Mouse (Mus musculus): ENCODE data around the gene Mpp5. TPM values are rescaled to one million over a fixed set of nuclear protein-coding genes. Genes with fewer than 3 reads are reported as not detected.

Gene Mpp5
- polyA plus RNA-seq, 2 experiments: 8.4 to 13.1 TPM

- Histone ChIP-seq H3K27ac (replicated peaks; ENCODE audit: low read depth, low read length) (peak overlapping the region; percentile 86), H3K4me2 (replicated peaks; ENCODE audit: low read depth, low read length, severe bottlenecking) (peak overlapping the region; percentile 71), H3K9me3 (ENCODE audit: control insufficient read depth, low read length) (no peaks in the 10 kb centered on the region), H3K9ac (ENCODE audit: low read depth, low read length, severe bottlenecking) (peak overlapping the region; percentile 95), H3K4me1 (ENCODE audit: control insufficient read depth, insufficient read depth, low read length) (peaks cover 14% of the 10 kb centered on the region), H3K27me3 (ENCODE audit: control insufficient read depth, insufficient read depth, low read length) (no peaks in the 10 kb centered on the region), H3K4me3 (replicated peaks; ENCODE audit: low read length) (peak overlapping the region; percentile 89), H3K36me3 (ENCODE audit: control insufficient read depth, insufficient read depth, low read length) (peaks cover 8% of the 10 kb centered on the region)
- WGBS: under 1% methylated on average over 22 of the region's 22 CpGs
- peak; percentile 23 for ATAC-seq (ENCODE audit: low FRiP score, low read depth)
- DNase-seq (ENCODE audit: low spot score): no peak
- TF ChIP-seq POLR2A (IDR thresholded peaks at IDR 0.05; ENCODE audit: borderline replicate concordance, extremely low read depth, insufficient read depth, insufficient read length): no peak
Measured at GRCm38 (mm10) chr12:78862254-78862730, 113.6 kb downstream of the Mpp5 start.

GRCm38 (mm10) chr12:78865434-78865833, 116.7 kb downstream of the Mpp5 start:
- H3K36me3 ChIP-seq (ENCODE audit: control insufficient read depth, insufficient read depth, low read length): peaks cover 31% of the 10 kb centered on the region

GRCm38 (mm10) chr12:78868115-78868514, 119.4 kb downstream of the Mpp5 start:
- Histone ChIP-seq H3K4me3 (replicated peaks; ENCODE audit: low read length) (no peak overlapping the region), H3K27ac (replicated peaks; ENCODE audit: low read depth, low read length) (no peak overlapping the region), H3K27me3 (ENCODE audit: control insufficient read depth, insufficient read depth, low read length) (no peaks in the 10 kb centered on the region), H3K9me3 (ENCODE audit: control insufficient read depth, low read length) (no peaks in the 10 kb centered on the region), H3K4me2 (replicated peaks; ENCODE audit: low read depth, low read length, severe bottlenecking) (no peak overlapping the region), H3K9ac (ENCODE audit: low read depth, low read length, severe bottlenecking) (no peak overlapping the region), H3K4me1 (ENCODE audit: control insufficient read depth, insufficient read depth, low read length) (peaks cover 2% of the 10 kb centered on the region; the same call in 1 of the 2 replicates), H3K36me3 (ENCODE audit: control insufficient read depth, insufficient read depth, low read length) (peaks cover 44% of the 10 kb centered on the region)
- no peak for DNase-seq (ENCODE audit: low spot score)
- ATAC-seq (ENCODE audit: low FRiP score, low read depth): no peak
- WGBS: 92% methylated on average over 1 of the region's 1 CpGs
- no peak for TF ChIP-seq POLR2A (IDR thresholded peaks at IDR 0.05; ENCODE audit: borderline replicate concordance, extremely low read depth, insufficient read depth, insufficient read length)

More at GRCm38 (mm10) chr12:78865434-78865833, 116.7 kb downstream of the Mpp5 start:
- TF ChIP-seq POLR2A (IDR thresholded peaks at IDR 0.05; ENCODE audit: borderline replicate concordance, extremely low read depth, insufficient read depth, insufficient read length): no peak
- H3K4me2 ChIP-seq (replicated peaks; ENCODE audit: low read depth, low read length, severe bottlenecking): no peak overlapping the region
- H3K9ac ChIP-seq (ENCODE audit: low read depth, low read length, severe bottlenecking): no peak overlapping the region
- DNase-seq (ENCODE audit: low spot score): no peak
- H3K27me3 ChIP-seq (ENCODE audit: control insufficient read depth, insufficient read depth, low read length): no peaks in the 10 kb centered on the region
- H3K9me3 ChIP-seq (ENCODE audit: control insufficient read depth, low read length): no peaks in the 10 kb centered on the region
- no peak overlapping the region for H3K27ac ChIP-seq (replicated peaks; ENCODE audit: low read depth, low read length)
- H3K4me3 ChIP-seq (replicated peaks; ENCODE audit: low read length): no peak overlapping the region
- peaks cover 11% of the 10 kb centered on the region for H3K4me1 ChIP-seq (ENCODE audit: control insufficient read depth, insufficient read depth, low read length)
- WGBS: 92% methylated on average over 1 of the region's 1 CpGs
- no peak for ATAC-seq (ENCODE audit: low FRiP score, low read depth)

- Histone ChIP-seq H3K4me3 (replicated peaks; ENCODE audit: low read length) (no peak overlapping the region), H3K9ac (ENCODE audit: low read depth, low read length, severe bottlenecking) (no peak overlapping the region), H3K9me3 (ENCODE audit: control insufficient read depth, low read length) (no peaks in the 10 kb centered on the region), H3K4me2 (replicated peaks; ENCODE audit: low read depth, low read length, severe bottlenecking) (no peak overlapping the region), H3K36me3 (ENCODE audit: control insufficient read depth, insufficient read depth, low read length) (peaks cover 60% of the 10 kb centered on the region), H3K27ac (replicated peaks; ENCODE audit: low read depth, low read length) (no peak overlapping the region), H3K27me3 (ENCODE audit: control insufficient read depth, insufficient read depth, low read length) (no peaks in the 10 kb centered on the region), H3K4me1 (ENCODE audit: control insufficient read depth, insufficient read depth, low read length) (no peaks in the 10 kb centered on the region)
- TF ChIP-seq POLR2A (IDR thresholded peaks at IDR 0.05; ENCODE audit: borderline replicate concordance, extremely low read depth, insufficient read depth, insufficient read length): no peak
- WGBS: 94% methylated on average over 3 of the region's 3 CpGs
- ATAC-seq (ENCODE audit: low FRiP score, low read depth) (no peak), DNase-seq (ENCODE audit: low spot score) (no peak)
Measured at GRCm38 (mm10) chr12:78874581-78874980, 125.9 kb downstream of the Mpp5 start.

DNA sequence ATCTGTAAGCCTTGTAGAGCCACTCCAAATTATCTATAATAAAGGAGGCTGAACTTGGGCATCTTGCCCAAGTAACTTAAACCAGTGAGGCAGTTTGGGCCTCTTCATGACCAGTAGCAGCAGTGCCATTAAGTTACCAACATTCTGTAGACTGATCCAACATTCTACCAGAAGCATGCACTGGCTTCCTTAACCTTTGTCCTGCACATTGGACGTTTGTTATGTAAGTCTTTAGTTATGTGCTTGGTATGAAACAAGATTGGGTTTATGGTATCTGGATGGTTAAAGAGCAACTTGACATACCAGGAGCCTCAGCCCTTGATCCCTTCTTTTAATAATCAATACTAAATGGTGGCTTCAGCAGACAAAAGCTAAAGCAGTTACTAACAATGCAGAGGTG, 141.4 kb downstream of the Mpp5 start:
- no peak for DNase-seq (ENCODE audit: low spot score)
- no peak overlapping the region for H3K27ac ChIP-seq (replicated peaks; ENCODE audit: low read depth, low read length)
- no peak overlapping the region for H3K4me2 ChIP-seq (replicated peaks; ENCODE audit: low read depth, low read length, severe bottlenecking)
- H3K9me3 ChIP-seq (ENCODE audit: control insufficient read depth, low read length): no peaks in the 10 kb centered on the region
- no peaks in the 10 kb centered on the region for H3K4me1 ChIP-seq (ENCODE audit: control insufficient read depth, insufficient read depth, low read length)
- 71% methylated on average over 1 of the region's 1 CpGs for WGBS
- no peak for TF ChIP-seq POLR2A (IDR thresholded peaks at IDR 0.05; ENCODE audit: borderline replicate concordance, extremely low read depth, insufficient read depth, insufficient read length)
- H3K36me3 ChIP-seq (ENCODE audit: control insufficient read depth, insufficient read depth, low read length): peaks cover 23% of the 10 kb centered on the region
- H3K27me3 ChIP-seq (ENCODE audit: control insufficient read depth, insufficient read depth, low read length): no peaks in the 10 kb centered on the region
- H3K4me3 ChIP-seq (replicated peaks; ENCODE audit: low read length): no peak overlapping the region
- ATAC-seq (ENCODE audit: low FRiP score, low read depth): no peak
- no peak overlapping the region for H3K9ac ChIP-seq (ENCODE audit: low read depth, low read length, severe bottlenecking)

Other genes with a start within 250 kb of the Mpp5 start
- not detected in 2 replicates for gene Fam71d, start 57.4 kb upstream of the Mpp5 start, polyA plus RNA-seq (2012; rRNA removed)
- not detected in 2 replicates for gene Fam71d, start 57.4 kb upstream of the Mpp5 start, polyA plus RNA-seq (2014; fragmentation: Nextera tagmentation; extraction: Ambion mirVana)
- gene Atp6v1d, start 112.7 kb downstream of the Mpp5 start, polyA plus RNA-seq (2012; rRNA removed): 37.0 and 37.9 TPM in 2 replicates
- 64.3 and 70.2 TPM in 2 replicates for gene Atp6v1d, start 112.7 kb downstream of the Mpp5 start, polyA plus RNA-seq (2014; fragmentation: Nextera tagmentation; extraction: Ambion mirVana)
- 52.4 and 64.4 TPM in 2 replicates for gene Eif2s1, start 112.9 kb downstream of the Mpp5 start, polyA plus RNA-seq (2012; rRNA removed)
- 188 and 194 TPM in 2 replicates for gene Eif2s1, start 112.9 kb downstream of the Mpp5 start, polyA plus RNA-seq (2014; fragmentation: Nextera tagmentation; extraction: Ambion mirVana)
- gene Plek2, start 158.1 kb downstream of the Mpp5 start, polyA plus RNA-seq (2012; rRNA removed): 1.2 and 1.5 TPM in 2 replicates
- gene Plek2, start 158.1 kb downstream of the Mpp5 start, polyA plus RNA-seq (2014; fragmentation: Nextera tagmentation; extraction: Ambion mirVana): 4.5 and 5.8 TPM in 2 replicates

All from limb, embryonic 14.5 days (tissue).